Mouse (Mus musculus): ENCODE data around the gene Atf6b. TPM values are rescaled to one million over a fixed set of nuclear protein-coding genes. Genes with fewer than 3 reads are reported as not detected.

Gene Atf6b
- total and polyA plus RNA-seq, 3 experiments, result 45.3 to 101 TPM; not detected in 1

DNA sequence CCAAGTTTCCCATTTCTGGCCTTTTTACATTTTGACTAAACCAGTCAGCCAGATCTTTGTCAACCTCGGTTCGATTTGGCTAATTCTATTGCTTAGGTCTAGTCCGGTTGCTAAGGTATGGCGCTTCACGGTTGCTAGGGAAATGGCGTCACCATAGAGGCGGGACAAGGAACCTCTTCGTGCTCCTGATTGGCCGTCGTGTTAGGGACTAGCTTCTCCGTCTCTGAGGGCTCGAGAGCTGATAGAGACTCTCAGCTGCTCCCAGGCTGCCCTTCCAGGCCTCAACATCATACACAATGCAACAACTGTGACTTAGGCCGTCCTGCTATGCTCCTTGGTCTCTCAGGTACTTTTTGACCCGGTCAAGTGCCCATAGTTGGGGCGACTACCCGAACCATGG is 2.3 kb upstream of the Atf6b start, which contains the start of gene Fkbpl:
Gene Fkbpl (plus strand): TSS at position 157 of the 400 bp plus-strand sequence.
- H3K4me1 ChIP-seq (ENCODE audit: control insufficient read depth in 1 of 2, insufficient read depth in 2 of 2, low read length in 2 of 2), result peaks cover 0 to 20% of the 10 kb centered on the region in 2 experiments; a peak in 3 of 4 replicates

DNA sequence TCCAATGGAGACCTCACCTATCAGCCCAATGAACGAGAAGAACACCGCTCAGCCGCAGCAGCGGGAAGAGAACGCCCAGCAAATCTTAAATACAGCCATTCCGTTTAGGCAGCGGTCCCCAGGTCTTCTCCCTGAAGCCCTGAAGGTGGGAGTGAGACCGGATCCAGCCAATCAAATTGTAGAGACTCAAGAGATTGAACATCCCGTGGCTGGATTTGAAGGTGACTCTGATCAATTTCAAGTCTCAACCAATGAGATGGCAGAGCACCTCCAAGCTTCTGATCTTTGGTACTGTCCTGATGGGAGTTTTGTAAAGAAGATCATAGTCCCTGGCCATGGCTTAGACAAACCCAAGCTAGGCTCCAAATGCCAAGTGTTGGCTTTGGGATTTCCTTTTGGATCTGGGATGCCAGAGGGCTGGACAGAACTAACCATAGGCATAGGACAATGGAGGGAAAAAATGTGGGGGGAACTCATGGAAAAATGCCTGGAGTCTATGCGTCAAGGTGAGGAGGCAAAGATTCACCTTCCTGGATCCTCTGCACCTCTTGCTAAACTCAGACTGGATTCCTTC is 1.6 kb upstream of the Atf6b start:
- peaks cover 0 to 20% of the 10 kb centered on the region in 2 experiments; a peak in 3 of 4 replicates for H3K4me1 ChIP-seq (ENCODE audit: control insufficient read depth in 1 of 2, insufficient read depth in 2 of 2, low read length in 2 of 2)

More for the DNA sequence above, 2.3 kb upstream of the Atf6b start, which contains the start of gene Fkbpl:
- Histone ChIP-seq H3K27me3 (ENCODE audit: control insufficient read depth in 1 of 2, insufficient read depth in 2 of 2, low read length in 2 of 2) (no peaks in the 10 kb centered on the region), H3K27ac (ENCODE audit: control insufficient read depth, low read depth, low read length) (peak within 1 kb of the TSS; percentile 76), H3K9me3 (replicated peaks; ENCODE audit: insufficient read depth, low read length) (no peaks in the 10 kb centered on the region), H3K79me2 (ENCODE audit: control insufficient read depth, insufficient read depth, low read length, poor library complexity) (peaks cover 15% of the 10 kb centered on the region), H3K9ac (ENCODE audit: control insufficient read depth, low read depth, low read length, poor library complexity, severe bottlenecking) (peak within 1 kb of the TSS; percentile 81), H3K4me3 (ENCODE audit: control insufficient read depth in 1 of 2, insufficient read depth in 1 of 2, low read depth in 2 of 2, low read length in 2 of 2) (peak within 1 kb of the TSS; percentile 63 to 67), H3K36me3 (ENCODE audit: control insufficient read depth in 1 of 2, insufficient read depth in 2 of 2, low read length in 2 of 2) (peaks cover 0 to 12% of the 10 kb centered on the region in 2 experiments; a peak in 2 of 4 replicates)
- TF ChIP-seq RAD21 (IDR thresholded peaks at IDR 0.05; ENCODE audit: low read depth, low read length), result no peak
- no peak for TF ChIP-seq ZNF384 (IDR thresholded peaks at IDR 0.05; ENCODE audit: low read depth, low read length)
- 0 out of 2 replicates have a peak, but pooled peaks have one; percentile 13 for TF ChIP-seq GATA1 (IDR thresholded peaks at IDR 0.05; ENCODE audit: low read depth, low read length)
- peak; percentile 68 to 72; a peak in 3 of 4 replicates for TF ChIP-seq POLR2A (IDR thresholded peaks at IDR 0.05; ENCODE audit: control insufficient read depth in 1 of 2, insufficient read depth in 1 of 2, low read depth in 1 of 2, low read length in 2 of 2, poor library complexity in 1 of 2)
- TF ChIP-seq SIN3A (IDR thresholded peaks at IDR 0.05; ENCODE audit: low read length), result peak; percentile 100
- TF ChIP-seq EP300 (IDR thresholded peaks at IDR 0.05; ENCODE audit: low read depth in 1 of 2, low read length in 2 of 2), result no peak
- no peak for TF ChIP-seq USF1 (IDR thresholded peaks at IDR 0.05; ENCODE audit: low read depth, low read length)
- TF ChIP-seq MXI1 (IDR thresholded peaks at IDR 0.05; ENCODE audit: low read depth, low read length), result peak; percentile 86
- peak; percentile 92 for TF ChIP-seq HCFC1 (IDR thresholded peaks at IDR 0.05; ENCODE audit: low read depth, low read length)
- TF ChIP-seq ELF1 (IDR thresholded peaks at IDR 0.05; ENCODE audit: low read depth, low read length), result peak; percentile 78
- 0 out of 2 replicates have a peak, but pooled peaks have one; percentile 29 for TF ChIP-seq ZMIZ1 (IDR thresholded peaks at IDR 0.05; ENCODE audit: low read depth, low read length)
- peak; percentile 46; the same call in 1 of the 2 replicates for TF ChIP-seq NELFE (IDR thresholded peaks at IDR 0.05; ENCODE audit: low read depth, low read length)
- 0 out of 2 replicates have a peak, but pooled peaks have one; percentile 12 for TF ChIP-seq MAZ (IDR thresholded peaks at IDR 0.05; ENCODE audit: low read depth, low read length)
- peak; percentile 19; the same call in 1 of the 2 replicates for TF ChIP-seq TCF12 (IDR thresholded peaks at IDR 0.05; ENCODE audit: low read depth, low read length)
- peak; percentile 46; the same call in 1 of the 2 replicates for TF ChIP-seq KAT2A (conservative IDR thresholded peaks at IDR 0.05; ENCODE audit: low read depth, low read length)
- peak; percentile 99 for DNase-seq (ENCODE audit: low read depth, low spot score)

More for the DNA sequence above, 1.6 kb upstream of the Atf6b start:
- TF ChIP-seq USF1 (IDR thresholded peaks at IDR 0.05; ENCODE audit: low read depth, low read length), result no peak
- TF ChIP-seq POLR2A (IDR thresholded peaks at IDR 0.05; ENCODE audit: control insufficient read depth in 1 of 2, insufficient read depth in 1 of 2, low read depth in 1 of 2, low read length in 2 of 2, poor library complexity in 1 of 2), result 0 out of 4 replicates have a peak, but pooled peaks of 1 of the 2 experiments have one; percentile 10
- 0 out of 2 replicates have a peak, but pooled peaks have one; percentile 15 for TF ChIP-seq TBP (IDR thresholded peaks at IDR 0.05; ENCODE audit: low read depth, low read length)
- TF ChIP-seq MAX (IDR thresholded peaks at IDR 0.05; ENCODE audit: low read length), result 0 out of 2 replicates have a peak, but pooled peaks have one; percentile 14
- Histone ChIP-seq H3K27me3 (ENCODE audit: control insufficient read depth in 1 of 2, insufficient read depth in 2 of 2, low read length in 2 of 2) (no peaks in the 10 kb centered on the region), H3K9me3 (replicated peaks; ENCODE audit: insufficient read depth, low read length) (no peaks in the 10 kb centered on the region), H3K79me2 (ENCODE audit: control insufficient read depth, insufficient read depth, low read length, poor library complexity) (peaks cover 15% of the 10 kb centered on the region), H3K27ac (ENCODE audit: control insufficient read depth, low read depth, low read length) (peak overlapping the region; percentile 76), H3K36me3 (ENCODE audit: control insufficient read depth in 1 of 2, insufficient read depth in 2 of 2, low read length in 2 of 2) (peaks cover 0 to 12% of the 10 kb centered on the region in 2 experiments; a peak in 2 of 4 replicates), H3K4me3 (ENCODE audit: control insufficient read depth in 1 of 2, insufficient read depth in 1 of 2, low read depth in 2 of 2, low read length in 2 of 2) (peak overlapping the region; percentile 63 to 67), H3K9ac (ENCODE audit: control insufficient read depth, low read depth, low read length, poor library complexity, severe bottlenecking) (peak overlapping the region; percentile 81)
- peak; percentile 92 for DNase-seq (ENCODE audit: low read depth, low spot score)

All from MEL (cell line).